Mouse (Mus musculus) 3T3-L1 (cell line): ENCODE results near the gene 9130213A22Rik.

Experiments
- DNase-seq: peaks from one replicate; pipeline ENCODE4 v3.0.0-alpha.2; 2015; ENCODE audit warnings: low read depth, low spot score

The 9130213A22Rik gene

DNA sequence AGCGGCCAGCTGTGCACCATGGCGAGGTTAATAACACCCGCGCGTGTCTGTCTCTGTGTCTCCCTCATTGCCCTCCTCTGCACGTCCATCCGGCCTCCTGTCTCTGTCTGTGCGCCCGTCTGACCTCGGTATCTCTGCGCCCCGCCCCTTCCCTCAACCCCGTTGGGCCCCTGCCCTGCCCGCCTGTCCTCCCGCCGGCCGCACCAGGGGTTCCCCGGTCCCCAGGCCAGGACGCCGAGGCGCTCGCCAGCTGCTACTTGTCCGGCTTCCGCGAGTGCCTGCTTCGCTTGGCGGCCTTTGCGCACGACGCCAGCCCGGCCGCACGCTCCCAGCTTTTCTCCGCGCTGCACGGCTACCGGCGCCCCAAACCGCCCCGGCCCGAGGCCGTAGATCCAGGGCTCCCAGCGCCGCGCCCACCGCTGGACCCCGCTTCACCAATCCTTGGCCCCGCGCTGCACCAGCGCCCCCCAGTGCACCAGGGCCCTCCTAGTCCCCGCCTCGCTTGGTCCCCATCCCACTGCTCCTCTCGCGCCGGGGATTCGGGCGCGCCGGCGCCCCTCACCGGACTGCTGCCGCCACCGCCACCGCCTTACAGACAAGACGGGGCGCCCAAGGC is at the start of gene 9130213A22Rik:
Gene 9130213A22Rik, minus strand, starts transcription at position 254 of the 616 bp plus-strand sequence.
- peak; percentile 80 for DNase-seq

DNA sequence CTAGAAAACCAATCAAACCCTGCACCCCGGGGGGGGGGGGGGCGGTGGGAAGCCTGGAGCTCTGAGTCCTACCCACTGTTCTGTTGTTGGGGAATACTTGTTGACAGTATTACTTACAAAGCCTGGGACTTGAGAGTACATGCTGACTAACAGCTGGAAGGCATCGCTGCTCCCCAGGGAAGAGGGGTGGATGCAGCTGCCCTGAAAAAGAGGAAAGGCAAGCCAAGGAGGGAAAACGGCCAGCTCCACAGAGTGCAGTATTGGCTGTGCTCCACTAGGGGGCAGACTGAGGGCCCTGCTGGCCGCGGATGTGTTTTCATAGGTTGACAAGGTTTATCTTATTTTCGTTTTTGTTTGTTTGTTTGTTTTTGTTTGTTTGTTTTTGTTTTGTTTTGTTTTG is 49.2 kb upstream of the 9130213A22Rik start:
- peak; percentile 82 for DNase-seq

DNA sequence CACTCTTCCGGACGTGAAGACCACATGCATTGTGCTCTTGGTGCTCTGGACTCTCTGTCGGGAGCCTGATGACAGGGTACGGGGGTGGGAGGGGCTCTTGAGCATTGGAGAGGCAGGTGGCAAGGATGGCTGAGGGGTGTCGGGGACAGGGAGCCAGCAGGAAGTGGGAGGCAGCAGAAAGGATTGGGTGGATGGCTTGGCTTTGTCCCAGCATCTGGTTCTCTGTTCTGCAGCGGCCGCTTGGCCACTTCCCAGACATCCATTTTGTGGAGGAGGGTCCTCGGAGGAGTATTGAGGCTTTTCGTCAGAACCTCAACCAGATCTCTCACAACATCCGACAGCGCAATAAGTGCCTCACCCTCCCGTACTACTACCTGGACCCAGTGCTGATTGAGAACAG is 46.9 kb upstream of the 9130213A22Rik start:
- no peak for DNase-seq

DNA sequence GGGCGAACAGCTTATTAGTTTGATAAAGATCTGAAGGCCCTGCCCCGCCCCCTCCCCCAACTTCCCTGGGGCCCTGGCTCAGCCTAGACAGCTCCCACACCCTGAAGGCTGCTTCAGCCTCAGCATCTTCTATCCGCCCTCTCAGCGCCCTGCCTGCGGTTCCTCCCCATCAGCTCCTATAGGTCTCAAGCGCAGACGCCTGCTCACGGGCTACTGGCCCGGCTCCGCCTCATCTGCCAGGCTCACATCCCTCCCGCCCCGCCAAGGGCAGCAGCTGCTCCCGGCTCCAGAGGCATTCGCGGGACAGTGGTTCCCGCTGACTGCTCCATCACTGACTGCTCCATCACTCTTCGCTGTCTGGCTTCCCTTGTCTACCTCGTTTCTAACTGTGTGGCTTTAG is 34.4 kb upstream of the 9130213A22Rik start, which contains the start of gene Alox12b:
Gene Alox12b, plus strand, starts transcription at position 190 of the 400 bp plus-strand sequence.
- DNase-seq = no peak

DNA sequence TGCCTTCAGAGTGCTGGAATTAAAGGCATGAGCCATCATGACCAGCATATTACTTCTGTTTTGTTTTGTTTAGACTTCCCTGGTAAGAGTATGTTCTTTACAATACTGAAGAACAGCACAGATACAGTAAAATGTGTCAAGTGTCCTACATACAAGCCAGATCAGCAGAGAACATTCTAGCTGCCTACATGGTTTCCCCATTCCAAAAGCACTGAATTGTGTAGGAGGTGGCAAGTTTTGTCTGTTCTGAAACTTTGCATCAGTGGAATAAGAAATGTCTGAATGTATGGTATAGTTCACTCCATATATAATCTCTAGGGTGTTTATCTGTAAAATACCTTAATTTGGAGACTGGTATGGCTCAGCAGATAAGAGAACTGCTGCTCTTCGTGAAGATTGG is 33.0 kb upstream of the 9130213A22Rik start:
- DNase-seq = no peak

DNA sequence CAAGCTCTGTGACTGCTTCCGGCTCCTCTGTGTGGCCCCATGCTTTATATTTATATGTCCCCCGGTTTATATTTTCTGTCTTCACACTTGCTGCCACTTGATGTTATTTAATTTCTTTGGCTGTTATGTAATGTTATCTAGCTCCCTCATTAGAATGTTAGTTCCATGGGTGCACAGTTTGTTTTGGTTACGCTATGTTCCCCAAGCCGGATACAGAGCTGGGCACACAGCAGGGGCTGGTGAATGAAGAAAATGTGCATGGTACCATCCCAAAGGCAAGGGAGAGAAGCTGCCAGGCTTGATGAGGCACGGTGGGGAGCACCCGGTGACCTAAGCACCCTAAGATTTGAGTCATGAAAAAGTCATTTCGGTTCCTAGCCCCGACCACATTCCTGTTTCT is 31.4 kb upstream of the 9130213A22Rik start:
- no peak for DNase-seq

DNA sequence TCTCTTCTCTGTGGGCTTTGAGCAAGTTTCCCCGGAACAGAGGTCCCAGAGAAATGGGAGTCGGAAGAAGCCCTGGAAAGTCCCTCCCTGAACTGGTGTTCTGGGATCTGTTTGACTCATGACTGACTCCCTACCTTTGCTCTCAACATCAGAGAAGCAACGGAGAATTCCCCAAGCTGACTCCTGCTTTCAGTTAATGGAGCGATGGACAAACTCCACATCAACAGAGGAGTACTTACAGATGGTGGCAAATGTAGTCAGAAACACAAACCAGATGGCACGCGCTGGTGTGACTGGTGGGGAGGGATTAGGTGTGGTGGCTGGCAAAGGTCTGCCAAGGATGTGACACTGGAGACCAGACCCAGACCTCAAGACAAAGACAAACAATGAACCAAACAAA is 28.6 kb upstream of the 9130213A22Rik start:
- DNase-seq = peak; percentile 15

DNA sequence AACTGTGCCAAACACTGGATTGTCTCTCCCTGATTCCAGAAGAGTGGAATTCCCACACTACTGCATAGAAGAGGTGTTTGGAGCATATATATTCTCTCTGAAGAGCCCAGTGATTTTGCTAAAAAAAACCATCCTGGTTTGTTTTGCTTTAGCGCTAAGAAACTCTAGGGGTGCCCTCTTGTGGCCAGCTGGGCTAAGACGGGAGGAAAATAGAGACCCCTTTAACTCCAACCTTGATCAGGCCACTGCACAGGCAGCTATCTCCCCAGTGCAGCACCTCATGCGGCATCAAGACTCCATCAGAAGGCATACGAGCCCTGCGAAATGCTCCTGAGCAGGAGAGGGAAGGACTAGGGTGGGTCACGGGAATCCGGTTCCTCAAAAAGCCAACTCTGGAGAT is 28.1 kb upstream of the 9130213A22Rik start:
- peak; percentile 71 for DNase-seq

DNA sequence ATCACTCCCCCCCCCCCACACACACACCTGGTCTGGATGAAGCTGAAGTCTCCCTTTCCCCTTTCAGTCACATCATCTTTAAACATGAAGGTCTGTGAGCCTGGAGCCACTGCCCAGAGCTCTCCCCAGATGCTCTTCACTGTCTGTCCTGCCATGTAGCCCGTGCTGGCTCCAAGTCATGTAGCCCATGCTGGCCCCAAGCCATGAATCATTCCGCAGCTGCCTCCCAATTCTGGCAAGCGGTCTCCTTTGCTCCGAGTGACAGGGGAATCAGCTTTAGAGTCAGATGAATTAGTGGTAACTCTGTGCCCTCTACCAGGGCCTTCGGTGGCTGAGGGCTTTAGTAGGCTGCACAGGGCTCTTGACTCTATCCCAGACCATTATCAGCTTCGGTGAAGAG is 27.3 kb upstream of the 9130213A22Rik start:
- DNase-seq = no peak

DNA sequence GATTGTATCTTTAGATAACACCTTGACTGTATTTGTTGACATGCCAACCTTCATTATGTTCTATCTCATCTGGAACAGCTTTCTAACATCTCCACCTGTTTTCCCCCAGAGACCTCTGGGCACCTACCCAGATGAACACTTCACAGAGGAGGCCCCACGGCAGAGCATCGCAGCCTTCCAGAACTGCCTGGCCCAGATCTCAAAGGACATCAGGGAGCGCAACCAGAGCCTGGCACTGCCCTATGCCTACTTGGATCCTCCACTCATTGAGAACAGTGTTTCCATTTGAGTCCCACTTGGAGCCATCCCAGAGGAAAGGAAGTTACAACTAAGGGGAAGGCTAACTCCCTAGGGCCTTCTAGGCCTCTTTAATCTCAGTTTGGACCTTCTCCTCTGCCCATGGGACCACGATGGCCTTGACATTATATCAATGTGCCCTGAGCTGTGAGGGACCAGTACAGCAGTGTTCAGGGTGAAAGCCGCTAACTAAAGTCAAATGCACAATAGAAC is 26.1 kb upstream of the 9130213A22Rik start:
- no peak for DNase-seq

DNA sequence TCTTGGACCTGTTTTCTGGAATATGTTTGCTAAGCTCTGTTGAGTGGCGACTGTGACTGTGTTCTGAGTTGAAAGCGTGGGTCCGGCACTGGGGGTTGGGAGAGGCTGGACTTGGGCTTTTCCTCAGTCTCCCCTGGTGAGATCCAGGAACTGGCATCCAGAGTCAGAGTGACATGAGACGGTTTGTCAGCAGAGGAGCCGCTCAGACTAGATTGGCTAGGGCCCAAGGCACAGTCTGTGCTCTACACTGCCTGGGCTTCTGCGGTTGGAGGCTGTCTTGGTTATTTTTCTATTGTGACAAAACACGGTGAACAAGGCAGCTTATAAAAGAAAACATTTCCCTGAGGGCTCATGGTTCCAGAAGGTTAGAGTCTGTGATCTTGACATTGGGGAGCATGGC is 25.2 kb upstream of the 9130213A22Rik start:
- no peak for DNase-seq

DNA sequence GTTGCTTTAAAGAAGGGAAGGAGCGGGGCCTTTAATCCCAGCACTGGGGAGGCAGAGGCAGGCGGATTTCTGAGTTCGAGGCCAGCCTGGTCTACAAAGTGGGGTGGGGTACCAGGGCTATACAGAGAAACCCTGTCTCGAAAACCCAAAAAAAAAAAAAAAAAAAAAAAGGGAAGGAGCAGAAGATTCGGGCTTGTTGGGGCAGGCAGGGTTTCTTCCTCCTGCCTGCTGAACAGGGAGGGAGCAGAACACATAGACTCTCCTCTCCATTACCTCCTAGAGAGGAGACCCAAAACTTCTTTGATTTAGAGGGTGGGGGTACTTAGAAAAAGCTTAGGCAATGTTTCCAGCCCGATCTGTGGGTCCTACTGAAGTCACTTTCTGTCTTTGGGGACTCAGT is 13.0 kb upstream of the 9130213A22Rik start:
- DNase-seq = no peak

DNA sequence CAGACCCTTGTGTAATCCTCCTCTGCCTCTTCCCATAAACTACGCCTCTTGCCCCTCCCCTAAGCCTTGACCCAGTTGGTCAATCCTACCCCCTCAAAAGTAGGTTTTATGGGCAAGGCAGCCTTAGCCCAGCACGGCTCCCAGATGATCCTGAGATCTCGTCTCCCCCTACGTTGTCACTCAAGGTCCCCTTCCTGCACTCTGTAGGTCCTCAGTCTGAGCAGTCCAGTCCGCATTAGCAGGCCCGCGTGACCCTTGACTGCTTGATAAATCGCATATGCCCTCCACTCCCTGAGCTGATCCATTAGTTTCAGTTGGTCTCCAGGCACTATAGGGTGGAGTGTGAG is 12.2 kb upstream of the 9130213A22Rik start:
- no peak for DNase-seq

DNA sequence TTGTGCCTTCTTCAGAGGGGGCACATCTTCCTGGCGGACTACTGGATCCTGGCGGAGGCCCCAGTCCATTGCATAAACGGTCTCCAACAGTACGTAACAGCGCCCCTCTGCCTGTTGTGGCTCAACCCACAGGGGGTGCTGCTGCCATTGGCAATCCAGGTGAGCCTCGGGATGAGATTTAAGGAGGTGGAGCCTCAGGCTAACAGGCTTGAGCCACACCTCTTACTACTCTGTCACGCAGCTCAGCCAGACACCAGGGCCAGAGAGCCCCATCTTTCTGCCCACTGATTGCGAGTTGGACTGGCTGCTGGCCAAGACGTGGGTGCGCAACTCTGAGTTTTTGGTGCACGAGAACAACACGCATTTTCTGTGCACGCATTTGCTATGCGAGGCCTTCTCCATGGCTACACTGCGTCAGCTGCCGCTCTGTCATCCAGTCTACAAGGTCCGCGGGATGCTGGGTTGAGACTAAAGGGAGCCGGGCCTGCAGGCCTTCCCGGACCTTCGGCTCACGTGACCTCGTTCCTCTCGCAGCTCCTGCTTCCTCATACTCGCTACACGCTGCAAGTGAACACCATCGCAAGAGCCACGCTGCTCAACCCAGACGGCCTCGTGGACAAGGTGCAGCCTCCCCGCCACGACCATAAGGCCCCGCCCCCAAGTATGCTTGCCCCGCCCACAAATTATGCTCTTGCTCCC is 11.7 kb upstream of the 9130213A22Rik start:
- DNase-seq = no peak

DNA sequence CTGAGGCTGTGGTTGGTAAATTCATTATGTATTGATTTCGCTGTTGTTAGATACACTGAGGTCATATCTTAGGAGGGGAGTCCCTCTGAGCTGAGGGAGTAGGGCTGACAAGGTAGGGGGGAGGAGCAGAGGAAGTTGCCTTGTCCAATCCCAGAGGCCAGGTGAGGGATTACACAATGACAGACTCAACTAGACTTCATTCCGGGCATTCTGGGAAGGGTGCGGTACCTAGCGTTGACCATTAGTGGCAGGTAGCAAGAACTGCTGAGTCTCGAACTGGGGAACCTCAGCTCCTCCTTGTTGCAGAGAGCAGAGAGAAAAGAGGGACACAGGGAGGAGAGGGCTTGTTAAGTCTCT is 11.2 kb upstream of the 9130213A22Rik start:
- DNase-seq = no peak

DNA sequence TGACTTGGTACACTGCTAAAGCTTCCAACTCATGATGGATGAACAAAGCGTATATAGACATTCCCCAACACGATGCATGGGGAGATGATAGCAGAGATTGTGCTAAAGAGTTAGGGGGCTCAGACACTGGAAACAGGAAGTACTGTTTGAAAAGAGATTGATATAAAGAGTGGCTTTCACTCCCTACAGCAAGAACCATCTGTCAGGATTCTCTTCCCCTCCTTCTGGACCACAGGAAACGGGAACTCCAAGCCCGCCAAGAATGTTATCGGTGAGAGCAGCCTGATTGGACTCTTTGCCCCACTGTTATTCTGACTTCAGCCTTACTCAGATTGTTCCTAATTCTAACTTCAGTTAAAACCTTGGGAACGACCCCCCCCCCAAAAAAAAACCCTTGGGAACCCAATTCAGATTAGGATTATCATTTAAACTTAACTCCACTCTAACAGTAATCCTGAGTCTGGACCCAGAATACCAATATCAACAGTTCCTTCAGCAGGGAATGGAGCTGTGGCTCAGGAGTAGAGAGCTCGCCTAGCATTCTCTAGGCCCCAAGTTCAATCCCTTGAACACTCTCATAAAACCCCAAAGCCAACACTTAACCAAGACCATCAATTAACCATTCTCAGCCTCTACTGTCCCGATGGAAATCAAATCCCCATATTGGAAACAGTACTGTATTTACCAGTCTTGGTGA is 6.2 kb upstream of the 9130213A22Rik start:
- DNase-seq = no peak

DNA sequence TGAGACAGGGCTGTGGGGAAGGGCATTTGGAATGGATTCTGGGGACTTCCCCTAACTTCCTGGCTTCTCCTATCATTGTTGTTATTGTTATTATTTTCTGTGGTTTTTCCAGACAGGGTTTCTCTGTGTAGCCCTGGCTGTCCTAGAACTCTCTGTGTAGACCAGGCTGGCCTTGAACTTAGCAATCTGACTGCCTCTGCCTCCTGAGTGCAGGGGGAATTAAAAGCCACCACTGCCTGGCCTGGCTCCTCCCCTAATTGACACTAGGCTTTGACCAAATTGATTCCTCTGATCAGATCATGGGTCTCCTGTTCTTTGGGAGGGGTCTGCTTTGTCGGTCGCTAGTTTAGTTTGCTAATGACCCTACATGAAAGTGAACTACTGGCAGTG is 4.3 kb upstream of the 9130213A22Rik start:
- no peak for DNase-seq

DNA sequence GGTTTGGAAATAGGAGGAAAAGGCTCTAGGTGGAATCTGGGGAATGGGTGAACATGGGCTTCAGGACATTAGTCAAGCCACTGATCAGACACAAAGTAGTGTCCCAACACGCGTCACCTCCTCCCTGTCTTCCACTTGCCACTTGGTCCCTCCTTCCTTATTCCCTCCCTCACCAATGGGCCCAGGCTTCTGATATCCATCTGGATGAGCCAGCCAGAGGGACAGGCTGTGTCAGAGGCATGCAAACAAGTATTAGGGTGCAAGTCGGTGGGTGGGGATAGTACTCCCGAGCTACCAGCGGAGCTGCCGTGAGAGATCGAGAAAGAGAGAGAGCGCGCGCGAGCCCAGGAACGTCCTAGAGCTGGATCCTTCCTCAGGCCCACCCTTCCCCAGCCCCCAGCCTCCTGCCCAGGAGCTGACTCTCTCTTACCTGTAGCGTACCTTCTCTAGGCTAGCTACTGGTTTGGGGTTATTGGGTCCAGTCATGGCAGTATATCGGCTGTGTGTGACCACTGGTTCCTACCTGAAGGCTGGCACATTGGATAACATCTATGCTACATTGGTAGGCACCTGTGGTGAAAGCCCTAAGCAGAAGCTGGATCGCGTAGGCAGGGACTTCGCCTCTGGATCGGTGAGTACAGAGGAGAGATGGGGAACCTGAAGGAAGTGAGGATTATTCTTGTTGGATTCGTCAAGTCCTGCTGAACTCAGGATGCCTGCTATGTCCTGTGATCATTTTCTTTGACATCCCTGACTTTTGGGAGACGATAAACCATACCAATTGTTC is 3.7 kb upstream of the 9130213A22Rik start:
- no peak for DNase-seq

DNA sequence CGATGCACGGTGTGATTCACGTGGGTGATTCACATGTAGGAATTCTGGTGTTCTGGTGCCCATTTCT is 3.3 kb upstream of the 9130213A22Rik start, which contains the start of gene Aloxe3:
Gene Aloxe3, plus strand, starts transcription at position 45 of the 67 bp plus-strand sequence.
- DNase-seq = no peak

DNA sequence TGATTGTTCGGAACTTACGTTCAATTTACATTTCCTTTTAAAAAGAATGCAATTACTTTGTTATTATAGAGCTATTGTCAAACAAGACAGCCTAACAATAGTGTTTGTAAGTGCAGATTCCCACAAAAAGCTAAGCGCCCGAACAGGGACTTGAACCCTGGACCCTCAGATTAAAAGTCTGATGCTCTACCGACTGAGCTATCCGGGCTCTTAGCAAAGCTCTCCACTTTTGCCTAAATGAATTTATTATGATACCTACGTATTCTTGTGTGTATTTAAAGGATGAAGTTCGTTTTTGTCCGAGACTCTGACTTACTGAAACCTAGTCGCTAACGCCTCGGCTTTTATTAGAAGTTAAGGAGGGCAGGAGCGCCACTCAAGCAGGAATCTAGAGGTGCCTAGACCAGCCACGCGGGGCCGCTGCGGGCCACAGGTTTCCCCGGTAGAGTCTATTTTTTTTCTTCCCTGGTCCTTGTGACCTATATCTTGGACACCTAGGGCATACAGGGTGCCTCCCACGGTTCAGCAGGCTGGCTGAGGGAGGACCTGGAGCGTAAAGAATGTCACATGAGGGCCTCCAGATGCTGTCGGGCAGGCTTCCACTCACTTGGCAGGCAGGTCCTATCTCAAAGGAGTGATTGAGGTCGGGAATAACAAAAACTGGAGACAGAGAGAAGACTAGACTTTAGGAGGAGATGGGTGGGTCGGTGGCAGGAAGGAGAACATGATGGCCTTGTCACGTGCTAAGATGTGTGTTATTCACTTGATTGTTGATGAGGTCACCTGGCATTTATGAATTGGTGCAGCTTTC is 2.9 kb upstream of the 9130213A22Rik start:
- DNase-seq = peak; percentile 98

DNA sequence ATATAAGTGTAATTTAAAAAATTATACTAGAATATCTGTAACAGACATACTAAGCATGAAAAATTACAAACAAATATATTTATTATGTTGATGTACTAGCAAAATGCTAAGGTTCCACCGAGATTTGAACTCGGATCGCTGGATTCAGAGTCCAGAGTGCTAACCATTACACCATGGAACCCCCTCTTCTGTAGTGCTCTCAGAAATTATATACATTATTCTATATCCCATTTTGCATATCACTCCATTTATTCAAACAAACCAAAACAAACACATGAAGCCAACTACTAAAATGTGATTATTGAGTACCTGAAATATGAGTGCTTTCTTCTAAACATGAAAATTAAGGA is 2.1 kb upstream of the 9130213A22Rik start:
- DNase-seq = peak; percentile 89
